Mouse (Mus musculus): ENCODE data around the gene Cchcr1.

Gene Cchcr1

DNA sequence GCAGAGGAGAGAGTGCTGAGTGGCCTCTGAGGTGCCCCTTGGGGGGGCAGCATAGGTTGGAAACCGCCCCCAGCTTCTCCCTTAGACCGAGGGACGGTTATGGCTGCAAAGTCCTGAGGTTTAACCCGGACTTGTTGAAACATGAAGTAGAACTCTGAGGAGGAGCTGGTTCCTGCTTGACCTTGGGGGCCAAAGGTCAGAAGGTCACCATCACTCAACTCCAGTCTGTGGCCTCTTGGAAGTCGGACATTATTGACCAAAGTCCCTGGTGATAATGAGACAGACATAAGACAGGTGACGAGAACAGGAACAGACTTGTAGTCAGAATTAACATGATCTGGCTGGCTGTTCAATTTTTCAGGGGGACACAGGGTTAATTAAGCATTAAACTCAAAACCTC lies 2.1 kb upstream of the Cchcr1 start:
- in situ Hi-C loops (cut with MboI, MseI): loop anchor here (5.0 kb wide), 1 partner anchor 92 kb away; the partner anchor contains the start of gene H2-Q6

DNA sequence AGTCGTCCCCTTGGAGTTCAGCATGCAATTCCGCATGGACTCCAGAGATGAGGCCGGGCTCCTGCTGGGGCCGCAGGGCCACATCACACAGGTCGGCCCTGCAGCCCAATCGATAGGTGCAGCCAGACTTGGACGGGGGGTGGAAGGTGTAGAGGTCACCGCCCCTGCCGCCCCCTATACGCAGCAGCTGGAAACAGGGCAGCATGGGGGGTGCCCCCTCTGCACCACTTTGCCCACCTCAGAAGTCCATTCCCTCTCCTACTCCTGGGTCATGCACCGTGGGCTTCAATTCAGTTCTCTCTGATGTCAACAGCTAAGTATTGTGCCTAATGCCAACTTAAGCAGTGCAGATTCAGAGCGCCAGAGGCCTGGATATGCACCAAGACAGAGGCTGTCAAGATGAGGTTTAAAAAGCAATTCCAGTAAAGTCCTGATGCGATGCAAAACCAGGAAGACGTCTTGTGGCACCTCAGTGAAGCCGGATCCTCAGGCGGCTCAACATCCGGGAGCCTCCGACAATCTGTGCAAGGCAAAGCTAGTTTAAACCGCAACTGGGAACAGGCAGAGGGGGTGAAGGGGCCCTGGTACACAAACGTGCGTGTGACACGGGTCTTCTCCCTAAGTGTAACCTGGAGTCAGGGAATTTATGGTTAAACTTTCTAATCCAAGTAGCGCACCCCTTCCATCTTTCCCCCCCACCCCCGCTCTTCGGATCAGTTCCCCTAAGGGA lies 824 bp upstream of the Cchcr1 start:
- in situ Hi-C loops (cut with MboI, MseI): loop anchor here (5.0 kb wide), 1 partner anchor 94 kb away; the partner anchor contains the start of gene H2-Q6

DNA sequence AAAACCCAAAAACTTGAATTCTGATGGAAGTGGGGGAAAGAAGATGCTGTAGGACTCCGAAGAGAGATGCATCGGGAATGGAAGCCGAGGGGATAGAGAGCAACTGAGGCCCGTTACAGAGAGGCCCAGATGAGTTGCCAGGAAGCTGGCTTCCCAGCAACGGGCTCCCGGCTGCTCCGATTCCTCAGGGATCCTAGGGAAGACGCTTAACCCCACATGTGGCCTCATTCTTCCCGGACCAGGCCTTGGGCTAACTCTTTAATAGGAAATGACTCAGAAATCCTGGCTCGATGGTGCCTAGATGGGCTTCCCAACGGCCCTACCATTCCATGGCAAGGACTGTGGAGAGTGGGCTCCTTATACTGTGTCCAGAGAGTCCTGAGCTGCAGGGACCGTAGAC lies 626 bp downstream of the Cchcr1 start:
- in situ Hi-C loops (cut with MboI, MseI): loop anchor here (5.0 kb wide), 1 partner anchor 95 kb away; the partner anchor contains the start of gene H2-Q6

DNA sequence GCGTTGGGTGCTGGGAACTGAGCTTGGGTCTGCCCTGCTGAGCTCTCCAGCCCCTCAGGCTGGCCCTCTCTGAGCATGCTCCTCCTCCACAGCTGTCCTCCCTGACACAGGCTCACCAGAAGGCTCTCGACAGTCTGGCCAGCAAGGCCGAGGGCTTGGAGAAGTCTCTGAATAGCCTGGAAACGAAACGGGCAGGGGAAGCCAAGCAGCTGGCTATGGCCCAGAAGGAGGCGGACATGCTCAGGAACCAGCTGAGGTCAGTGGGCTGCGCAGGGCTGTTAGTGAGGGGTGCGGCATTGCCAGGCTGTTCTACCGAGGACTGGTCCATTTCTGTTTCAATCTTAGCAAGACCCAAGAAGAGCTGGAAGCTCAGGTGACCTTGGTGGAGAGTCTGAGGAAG lies 7.5 kb downstream of the Cchcr1 start:
- in situ Hi-C loops (cut with MboI, MseI): no loop called here

DNA sequence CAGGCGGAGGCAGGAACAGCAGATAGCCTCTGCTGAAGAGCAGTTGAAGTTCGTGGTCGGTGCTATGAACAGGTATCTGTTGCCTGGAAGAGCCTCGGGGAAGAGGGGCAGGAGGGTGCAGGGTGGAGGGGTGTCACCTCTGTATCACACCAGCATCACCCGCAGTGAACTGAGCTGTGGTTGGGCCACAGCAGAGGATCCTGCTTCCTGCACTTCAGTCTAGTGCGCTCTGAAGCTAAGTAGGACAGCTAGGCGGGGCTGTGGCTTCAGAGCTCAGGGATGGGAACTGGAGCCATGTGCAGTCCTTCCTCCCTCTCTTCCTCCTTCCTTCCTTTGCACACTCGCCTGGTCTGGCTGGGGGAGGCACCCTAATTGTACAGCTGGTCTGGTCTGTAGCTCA lies 9.7 kb downstream of the Cchcr1 start:
- in situ Hi-C loops (cut with MboI, MseI): no loop called here

DNA sequence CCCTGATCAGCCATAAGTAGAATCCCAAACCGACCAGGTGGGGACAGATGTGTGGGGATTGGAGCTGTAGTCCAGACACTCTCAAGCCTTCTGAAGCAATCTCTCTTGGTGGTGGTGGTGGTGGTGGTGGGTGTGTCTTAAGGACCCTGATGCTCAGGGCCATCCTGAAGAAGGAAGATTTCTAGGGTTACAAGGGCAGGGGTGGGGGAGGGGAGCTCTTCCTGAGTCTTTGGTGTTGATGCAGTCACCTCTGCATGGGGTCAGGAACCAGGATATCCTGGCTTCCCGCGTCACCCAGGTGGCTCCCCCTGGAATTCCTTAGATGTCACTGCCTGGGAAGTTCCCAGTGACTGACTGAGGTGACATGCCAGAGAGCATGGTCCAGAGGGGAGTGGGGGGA lies 15.5 kb downstream of the Cchcr1 start:
- in situ Hi-C loops (cut with MboI, MseI): no loop called here

DNA sequence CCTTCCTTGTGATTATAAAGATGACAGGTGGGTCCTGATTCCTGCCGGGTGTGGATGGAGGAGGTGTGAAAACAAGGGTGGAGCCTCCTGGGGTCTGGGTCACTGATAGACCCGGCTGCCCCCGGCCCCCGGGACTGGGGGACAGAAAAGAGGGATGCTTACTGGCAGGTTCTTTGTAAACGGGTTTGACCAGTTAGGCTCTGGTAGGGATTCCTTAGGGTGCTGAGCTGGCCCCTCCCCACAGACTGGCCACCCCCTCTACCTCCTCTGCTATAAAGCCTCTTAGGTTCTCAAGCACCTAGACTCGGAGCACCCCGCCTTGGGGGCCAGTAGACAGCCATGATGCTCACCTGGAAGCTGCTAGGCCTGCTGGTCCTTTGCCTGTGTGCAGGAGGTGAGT lies 16.0 kb downstream of the Cchcr1 start, which contains the start of gene Psors1c2:
Psors1c2 (plus strand) TSS at position 301 of the 400 bp plus-strand sequence.
- in situ Hi-C loops (cut with MboI, MseI): no loop called here

DNA sequence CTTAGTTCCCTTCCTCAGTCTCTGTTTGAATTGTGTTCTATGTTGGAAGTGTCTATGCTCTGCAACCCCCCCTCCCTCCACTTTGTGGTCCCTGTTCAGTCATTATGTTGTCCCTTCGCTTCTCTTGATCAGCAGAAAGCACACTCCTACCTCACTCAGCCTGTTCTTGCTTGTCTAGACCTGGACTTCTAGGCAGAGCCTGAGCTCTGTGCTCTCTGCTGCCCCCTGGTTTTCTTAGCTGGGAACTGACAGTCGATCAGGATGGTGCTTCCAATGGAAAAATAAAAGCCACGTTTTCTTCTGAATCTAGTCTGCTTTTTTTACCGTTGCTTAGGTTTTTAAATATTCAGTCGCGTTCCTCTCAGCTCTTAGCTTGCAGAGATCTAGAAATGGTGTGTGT lies 17.4 kb downstream of the Cchcr1 start:
- in situ Hi-C loops (cut with MboI, MseI): no loop called here

DNA sequence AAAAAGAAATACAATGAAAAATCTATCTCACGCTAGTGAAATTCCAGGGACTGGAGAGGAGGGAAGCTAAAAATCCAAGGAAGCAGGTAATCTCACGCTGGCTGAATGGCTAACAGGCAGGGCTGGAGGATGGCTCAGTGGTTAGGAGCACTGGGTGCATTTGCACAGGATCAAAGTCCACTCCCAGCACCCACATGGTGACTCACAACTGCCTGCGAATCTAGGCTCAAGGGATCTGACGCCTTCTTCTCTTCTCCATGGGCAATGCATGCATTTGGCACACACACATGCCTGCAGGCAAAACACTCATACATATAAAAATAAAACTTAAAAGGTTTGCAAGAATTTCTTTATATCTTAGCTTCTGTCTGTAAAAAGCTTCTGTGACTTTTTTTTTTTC lies 20.5 kb downstream of the Cchcr1 start:
- in situ Hi-C loops (cut with MboI, MseI): no loop called here

DNA sequence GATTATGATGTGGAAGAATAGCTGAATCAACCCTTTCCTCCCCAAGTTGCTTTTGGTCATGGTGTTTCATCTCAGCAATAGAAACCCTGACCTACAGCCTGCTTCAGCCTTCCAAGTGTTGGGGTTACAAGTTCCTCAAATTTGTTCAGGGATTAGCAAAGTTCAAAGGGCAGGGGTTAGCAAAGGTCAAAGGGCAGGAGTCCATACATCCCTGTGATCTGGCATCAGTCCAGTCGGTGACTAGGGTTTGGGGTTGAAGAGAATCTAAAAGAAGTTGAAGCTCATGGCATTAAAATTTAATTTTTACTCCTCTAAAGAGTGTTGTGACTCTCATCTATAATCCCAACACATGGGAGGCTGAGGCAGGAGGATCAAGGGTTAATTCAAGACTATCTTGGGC lies 21.6 kb downstream of the Cchcr1 start:
- in situ Hi-C loops (cut with MboI, MseI): no loop called here

DNA sequence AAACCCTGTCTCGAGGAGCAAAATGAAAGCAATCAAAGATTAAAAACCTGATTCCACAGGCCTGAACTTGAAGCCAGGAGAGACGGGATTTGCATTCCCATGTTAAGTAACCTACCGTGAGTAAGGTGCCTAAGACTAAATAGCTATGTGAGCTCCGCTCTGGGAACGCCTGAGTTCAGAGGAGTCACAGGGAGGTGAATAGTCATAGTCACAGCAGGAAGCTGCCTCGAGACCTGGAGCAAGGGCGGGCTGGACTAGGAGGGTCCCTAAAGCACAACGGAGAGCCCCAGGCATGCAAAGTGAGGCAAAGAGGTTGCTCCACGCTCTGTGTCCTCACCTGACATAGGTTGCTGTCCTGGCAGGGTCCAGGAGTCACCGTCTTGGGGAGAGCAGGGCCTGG lies 22.6 kb downstream of the Cchcr1 start:
- in situ Hi-C loops (cut with MboI, MseI): no loop called here

DNA sequence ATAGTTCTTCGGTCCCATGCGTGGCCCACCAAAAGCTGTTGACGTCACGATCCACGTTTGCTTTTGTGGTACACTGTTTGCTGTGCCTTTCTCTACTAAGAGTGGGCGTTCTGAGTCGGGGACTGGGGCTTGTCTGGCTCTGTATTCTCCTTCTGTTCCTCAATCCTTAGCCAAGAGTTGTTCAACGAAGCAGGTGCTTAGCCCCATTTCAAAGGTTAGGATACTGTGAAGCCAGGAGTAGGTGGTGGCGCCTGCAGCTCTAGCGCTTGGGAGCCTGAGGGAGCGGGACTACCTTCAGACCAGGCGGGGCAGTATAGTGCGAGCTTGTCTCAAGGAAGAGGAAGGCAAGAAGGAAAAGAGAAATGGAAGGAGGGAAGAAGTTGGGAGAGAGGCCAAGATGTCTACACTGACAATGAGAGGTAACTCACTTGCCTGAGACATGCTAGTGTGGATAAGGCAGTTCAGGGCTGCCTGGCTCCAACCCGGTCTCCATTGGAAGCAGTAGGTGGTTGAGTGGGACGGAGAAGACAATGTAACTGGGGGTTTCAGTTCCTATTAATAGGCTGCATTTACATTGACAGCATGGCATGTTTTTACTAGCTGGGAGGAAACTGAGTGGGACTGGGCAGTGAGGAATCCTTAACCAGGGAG lies 26.0 kb downstream of the Cchcr1 start:
- in situ Hi-C loops (cut with MboI, MseI): no loop called here

DNA sequence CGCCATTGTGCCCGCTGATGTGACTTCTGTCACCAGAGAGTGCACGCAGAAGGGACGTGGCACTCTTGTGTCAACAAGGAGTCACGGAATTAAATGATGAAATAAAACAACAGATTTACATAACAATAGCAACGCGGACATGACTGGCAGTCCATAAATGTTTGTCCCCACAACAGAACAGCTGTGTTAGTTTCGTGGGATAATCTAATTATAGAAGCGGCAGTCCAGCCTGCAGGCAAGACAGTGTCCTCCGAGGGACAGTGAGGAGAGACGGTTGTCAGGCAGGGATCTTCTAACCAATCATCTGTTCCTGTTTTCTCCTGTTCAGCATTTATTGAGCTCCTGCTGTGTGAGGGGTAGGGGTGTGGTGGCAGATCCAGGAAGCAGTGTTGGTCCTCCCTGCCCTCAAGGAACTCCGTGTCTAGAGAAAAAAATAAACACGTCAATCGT lies 26.5 kb downstream of the Cchcr1 start:
- in situ Hi-C loops (cut with MboI, MseI): no loop called here

DNA sequence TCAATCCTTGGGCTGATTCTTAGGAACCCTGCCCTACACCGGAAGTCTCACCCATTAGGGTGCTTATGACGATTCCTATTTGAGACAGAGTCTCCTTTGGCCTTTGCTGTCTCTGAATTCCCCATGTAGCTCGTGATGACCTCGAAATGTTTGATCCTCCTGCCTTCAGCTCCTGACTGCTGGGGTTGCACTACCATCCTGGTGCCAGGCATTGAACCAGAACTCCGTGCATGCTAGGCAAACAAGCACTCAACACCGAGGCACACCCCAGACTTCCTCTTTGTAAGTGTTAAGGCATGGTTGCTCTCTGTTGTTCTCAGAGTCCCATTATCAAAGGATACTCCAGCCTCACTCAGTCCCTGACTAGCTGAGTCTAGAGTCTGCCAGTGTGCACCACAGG lies 27.1 kb downstream of the Cchcr1 start:
- in situ Hi-C loops (cut with MboI, MseI): no loop called here

DNA sequence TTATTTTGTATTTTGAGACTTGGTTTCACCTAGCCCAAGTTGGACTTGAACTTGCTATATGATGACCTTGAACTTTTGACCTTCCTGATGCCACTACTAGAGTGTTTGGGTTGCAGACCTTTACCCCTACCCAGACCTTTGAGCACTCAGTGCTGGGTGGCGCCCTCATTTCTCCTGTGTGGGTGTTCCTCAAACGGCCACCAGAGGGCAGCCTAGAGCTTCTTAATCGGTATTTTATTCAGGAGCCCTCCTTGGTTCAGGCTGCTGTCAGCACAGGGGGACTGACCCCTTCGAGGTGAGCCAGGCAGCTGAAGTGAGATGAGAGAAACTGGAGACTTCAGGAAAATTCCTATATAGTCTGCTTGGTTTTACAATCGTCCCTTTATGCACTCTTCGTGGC lies 27.8 kb downstream of the Cchcr1 start:
- in situ Hi-C loops (cut with MboI, MseI): no loop called here

DNA sequence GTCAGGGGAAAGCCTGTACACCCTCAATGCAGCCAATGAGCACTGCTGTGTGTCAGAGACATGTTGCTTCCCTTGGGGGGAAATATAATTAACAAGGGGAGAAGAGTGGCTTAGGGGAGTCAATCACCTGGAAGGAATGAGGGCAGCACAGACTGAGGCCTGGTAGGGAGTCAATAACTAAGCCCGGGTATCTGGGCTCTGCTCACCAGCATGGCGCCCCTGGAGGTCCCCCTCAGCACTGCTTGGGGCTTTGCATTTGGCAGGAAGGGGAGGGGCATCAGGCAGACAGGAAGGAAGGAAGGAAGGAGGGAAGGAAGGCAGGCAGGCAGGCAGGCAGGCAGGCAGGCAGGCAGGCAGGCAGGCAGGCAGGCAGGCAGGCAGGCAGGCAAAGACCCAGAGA lies 30.6 kb downstream of the Cchcr1 start:
- in situ Hi-C loops (cut with MboI, MseI): no loop called here

DNA sequence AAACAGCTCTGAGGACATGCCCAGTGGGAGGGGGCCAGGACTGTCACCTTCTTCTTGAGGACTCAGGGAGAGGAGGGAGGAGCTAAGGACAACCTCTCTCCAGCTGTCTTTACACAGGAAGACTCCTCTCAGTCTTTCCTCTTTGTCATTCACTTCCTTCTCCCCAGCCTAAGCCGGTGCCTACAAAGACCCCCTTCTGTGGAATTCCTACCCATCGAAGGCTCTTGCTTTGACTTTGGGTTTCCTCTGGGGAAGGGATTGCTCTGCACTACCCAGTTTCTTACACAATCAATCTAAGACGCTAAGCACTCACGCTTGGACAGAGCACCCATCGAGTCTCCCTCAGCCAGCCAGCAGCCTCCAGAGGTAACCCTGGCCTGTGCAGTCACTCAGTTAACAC lies 31.7 kb downstream of the Cchcr1 start:
- in situ Hi-C loops (cut with MboI, MseI): no loop called here

DNA sequence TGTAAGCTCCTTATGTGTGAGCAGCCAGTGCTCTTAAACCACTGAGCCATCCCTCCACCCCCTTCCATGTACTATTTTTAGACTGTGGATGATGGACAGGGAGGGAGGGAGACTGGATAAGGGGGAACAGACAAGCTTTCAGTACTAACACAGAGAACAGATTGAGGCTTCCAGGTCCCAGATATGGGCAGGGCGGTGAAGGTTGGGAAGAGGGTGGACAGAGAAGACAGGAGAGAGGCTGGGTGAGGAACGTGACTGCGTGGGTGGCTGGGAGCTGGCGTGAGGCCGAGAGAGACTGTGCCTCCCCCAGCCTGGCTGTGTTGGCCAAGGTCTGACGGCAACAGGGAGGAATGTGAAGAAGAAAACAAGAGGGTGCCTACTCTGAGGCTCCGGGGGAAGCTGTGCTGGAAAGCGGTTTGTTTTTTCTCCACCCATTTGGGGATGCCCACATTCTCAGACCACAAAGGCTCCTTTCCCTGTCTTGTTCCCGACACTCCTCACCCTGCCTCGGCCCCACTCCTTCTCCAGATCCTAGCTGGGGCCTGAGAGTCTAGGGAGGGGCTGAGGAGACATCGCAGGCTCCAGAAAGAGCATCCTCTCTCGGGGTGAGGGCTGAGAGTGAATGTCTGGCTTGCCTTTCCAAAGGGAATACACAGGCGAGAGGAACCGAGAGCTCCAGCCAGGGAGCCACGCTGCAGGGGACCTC lies 32.7 kb downstream of the Cchcr1 start:
- in situ Hi-C loops (cut with MboI, MseI): loop anchor here (5.0 kb wide), 1 partner anchor 68 kb away; no protein-coding TSS in a partner anchor

DNA sequence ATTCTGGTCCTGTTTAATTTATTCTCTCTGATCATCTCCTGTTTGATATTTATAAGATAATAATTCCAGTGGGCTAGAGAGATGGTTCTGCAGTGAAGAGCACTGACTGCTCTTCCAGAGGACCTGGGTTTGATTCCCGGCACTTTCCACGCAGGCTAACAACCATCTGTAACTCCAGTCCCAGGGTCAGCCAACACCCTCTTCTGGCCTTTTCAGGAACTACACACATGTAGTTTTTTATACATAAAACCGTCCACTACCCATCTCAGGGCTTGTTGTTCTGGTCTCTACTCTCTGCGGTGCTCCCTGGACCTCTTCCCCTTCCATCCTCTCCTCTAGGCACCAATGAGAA lies 33.2 kb downstream of the Cchcr1 start:
- in situ Hi-C loops (cut with MboI, MseI): loop anchor here (5.0 kb wide), 1 partner anchor 67 kb away; no protein-coding TSS in a partner anchor

DNA sequence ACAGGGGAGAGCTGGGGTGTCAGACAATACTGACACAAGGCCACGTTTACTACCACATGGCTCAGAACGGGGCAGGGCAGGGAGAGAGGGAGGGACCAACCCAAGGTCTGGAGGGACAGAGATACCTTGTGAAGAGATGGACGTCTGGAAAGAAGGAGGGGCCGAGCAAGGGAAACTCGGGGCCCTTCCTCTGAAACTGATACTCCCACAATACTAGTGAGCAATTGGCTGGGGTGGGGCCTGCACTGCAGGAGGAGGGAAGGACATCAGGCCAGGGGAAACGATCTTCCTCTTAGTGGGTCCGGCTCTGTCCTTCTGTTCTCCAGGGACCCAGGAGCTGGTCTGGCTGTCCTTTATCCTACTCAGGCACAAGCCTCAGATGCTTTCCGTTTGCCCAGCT lies 34.0 kb downstream of the Cchcr1 start:
- in situ Hi-C loops (cut with MboI, MseI): loop anchor here (5.0 kb wide), 1 partner anchor 66 kb away; no protein-coding TSS in a partner anchor

DNA sequence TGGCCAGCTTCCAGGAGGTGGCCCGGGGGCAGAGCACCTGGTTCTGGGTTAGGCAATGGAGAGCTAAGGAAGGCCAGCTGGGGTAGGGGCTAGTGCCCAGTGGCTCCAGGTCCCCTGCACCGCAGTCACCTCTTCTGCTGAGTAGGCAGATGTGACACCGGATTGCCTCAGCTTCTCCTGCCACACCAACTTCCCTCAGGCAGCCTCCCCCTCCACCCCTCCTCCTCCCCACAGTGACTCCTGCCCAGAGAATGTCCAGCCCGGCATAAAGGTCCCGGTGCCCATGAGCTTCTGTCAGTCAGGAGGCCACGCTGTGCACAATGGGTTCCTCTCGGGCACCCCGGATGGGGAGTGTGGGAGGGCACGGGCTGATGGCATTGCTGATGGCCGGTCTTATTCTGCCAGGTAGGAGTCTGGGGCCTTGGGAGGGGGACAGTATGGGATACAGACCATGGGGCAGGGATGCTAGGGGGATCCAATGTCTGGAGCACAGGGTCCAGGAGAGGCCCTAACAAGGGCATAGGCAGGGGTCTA lies 35.0 kb downstream of the Cchcr1 start, which contains the start of gene Cdsn:
Cdsn (plus strand) TSS at position 248 of the 534 bp plus-strand sequence.
- in situ Hi-C loops (cut with MboI, MseI): loop anchor here (5.0 kb wide), 1 partner anchor 65 kb away; no protein-coding TSS in a partner anchor

DNA sequence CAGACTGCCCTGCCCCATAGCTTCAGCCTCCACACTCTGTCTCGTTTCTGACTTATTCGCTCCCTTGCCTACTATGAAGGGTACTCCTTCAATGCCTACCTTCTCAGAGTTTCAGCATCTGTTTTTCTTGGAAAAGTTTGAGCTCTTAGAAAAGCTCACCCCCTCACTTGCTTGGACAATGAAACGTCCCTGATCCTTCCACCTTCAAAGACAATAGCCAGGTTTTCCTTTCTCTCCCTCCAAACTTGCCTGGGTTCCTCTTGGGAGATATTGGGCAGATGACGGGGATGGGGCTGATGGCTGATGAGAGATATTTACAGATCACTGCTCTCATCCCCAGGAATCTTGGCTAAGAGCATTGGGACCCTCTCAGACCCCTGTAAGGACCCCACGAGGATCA lies 37.4 kb downstream of the Cchcr1 start:
- in situ Hi-C loops (cut with MboI, MseI): loop anchor here (5.0 kb wide), 1 partner anchor 63 kb away; no protein-coding TSS in a partner anchor

Data from T-helper 2 cell (primary cell).